Mouse (Mus musculus) C2C12 (cell line): ENCODE measurements around the gene Casc3. TPM values are rescaled to one million over a fixed set of nuclear protein-coding genes. Genes with fewer than 3 reads are reported as not detected.

Experiments
- H3K27me3 ChIP-seq: one replicate; pipeline ENCODE4 v1.6.1; 2011; ENCODE audit not compliant: control insufficient read depth, insufficient read depth, insufficient read length
- H3K36me3 ChIP-seq: one replicate; pipeline ENCODE4 v1.6.1; 2011; ENCODE audit not compliant: control insufficient read depth, insufficient read depth
- H3K4me3 ChIP-seq: one replicate; pipeline ENCODE4 v1.5.1; 2011; ENCODE audit warnings: mild to moderate bottlenecking, control low read depth; ENCODE audit not compliant: poor library complexity, insufficient read depth, severe bottlenecking
- H3K79me2 ChIP-seq: one replicate; pipeline ENCODE4 v1.6.1; 2011; ENCODE audit not compliant: control insufficient read depth, insufficient read depth
- H3K79me3 ChIP-seq: one replicate; pipeline ENCODE4 v1.6.1; 2011; ENCODE audit warnings: low read depth, control low read depth
- H3ac ChIP-seq: one replicate; pipeline ENCODE3; 2011; ENCODE audit warnings: low read depth; ENCODE audit not compliant: control insufficient read depth, insufficient read length
- CEBPB ChIP-seq: IDR thresholded peaks from one replicate; pipeline ENCODE4 v1.6.1; 2011; ENCODE audit warnings: low read depth, mild to moderate bottlenecking, control low read depth, moderate library complexity
- CTCF ChIP-seq: IDR thresholded peaks from one replicate; pipeline ENCODE4 v1.5.1; 2011; ENCODE audit not compliant: control insufficient read depth, insufficient read depth, insufficient read length
- FOSL1 ChIP-seq: IDR thresholded peaks from one replicate; pipeline ENCODE4 v1.8.0; 2011; ENCODE audit warnings: mild to moderate bottlenecking, low read length; ENCODE audit not compliant: poor library complexity, insufficient read depth, severe bottlenecking
- MAX ChIP-seq: IDR thresholded peaks from one replicate; pipeline ENCODE4 v1.6.1; 2011; ENCODE audit warnings: mild to moderate bottlenecking, control low read depth
- MYOD1 ChIP-seq: IDR thresholded peaks from one replicate; pipeline ENCODE4 v1.6.1; 2011; ENCODE audit warnings: low read depth; ENCODE audit not compliant: control insufficient read depth, insufficient read length
- MYOG ChIP-seq: IDR thresholded peaks from one replicate; pipeline ENCODE4 v1.6.1; 2011; ENCODE audit not compliant: control insufficient read depth, insufficient read length; ENCODE audit errors: extremely low read depth
- USF1 ChIP-seq: IDR thresholded peaks from one replicate; pipeline ENCODE4 v1.6.1; 2011; ENCODE audit warnings: low read depth, mild to moderate bottlenecking, control low read depth, moderate library complexity
- polyA plus RNA-seq: library from polyadenylated mRNA; unstranded; fragments of >200 nt; fragmentation: generic; extraction: Trizol; gene quantifications from one replicate; pipeline ENCODE4 v1.2.1, GENCODE M21; 2012; ENCODE audit warnings: missing spikeins

The Casc3 gene
- polyA plus RNA-seq, 1 experiment: 24.4 TPM

GRCm38 (mm10) chr11:98835725-98836124 lies 31.0 kb downstream of the Casc3 start:
- Histone ChIP-seq H3K79me2 (no peaks in the 10 kb centered on the region), H3K4me3 (no peak overlapping the region), H3K27me3 (no peaks in the 10 kb centered on the region), H3ac (no peak overlapping the region), H3K79me3 (no peaks in the 10 kb centered on the region), H3K36me3 (peaks cover 36% of the 10 kb centered on the region)
- TF ChIP-seq MAX: no peak
- no peak for TF ChIP-seq FOSL1
- no peak for TF ChIP-seq MYOD1
- no peak for TF ChIP-seq USF1
- TF ChIP-seq CEBPB: no peak
- TF ChIP-seq MYOG: no peak
- no peak for TF ChIP-seq CTCF

- TF ChIP-seq MYOD1 (no peak), MAX (no peak), USF1 (no peak), FOSL1 (no peak), CTCF (no peak), MYOG (no peak), CEBPB (no peak)
- H3K4me3 ChIP-seq: no peak overlapping the region
- no peaks in the 10 kb centered on the region for H3K79me2 ChIP-seq
- H3ac ChIP-seq: no peak overlapping the region
- H3K79me3 ChIP-seq: no peaks in the 10 kb centered on the region
- no peaks in the 10 kb centered on the region for H3K27me3 ChIP-seq
- peaks cover 32% of the 10 kb centered on the region for H3K36me3 ChIP-seq
Observed at GRCm38 (mm10) chr11:98836128-98836527, 31.4 kb downstream of the Casc3 start.

- TF ChIP-seq CTCF (no peak), MYOD1 (no peak), FOSL1 (no peak), MAX (no peak), MYOG (no peak), USF1 (no peak), CEBPB (no peak)
- Histone ChIP-seq H3ac (peak within 1 kb of the TSS; percentile 58), H3K79me3 (no peaks in the 10 kb centered on the region), H3K4me3 (peak within 1 kb of the TSS; percentile 26), H3K79me2 (no peaks in the 10 kb centered on the region), H3K27me3 (no peaks in the 10 kb centered on the region), H3K36me3 (peaks cover 26% of the 10 kb centered on the region)
Observed at GRCm38 (mm10) chr11:98836651-98837141, 32.0 kb downstream of the Casc3 start, which contains the start of gene Rapgefl1. TSS of gene Rapgefl1 (plus strand) at chr11:98836785.

GRCm38 (mm10) chr11:98837231-98837704 lies 32.6 kb downstream of the Casc3 start:
- peaks cover 21% of the 10 kb centered on the region for H3K36me3 ChIP-seq
- H3ac ChIP-seq: no peak overlapping the region

GRCm38 (mm10) chr11:98837917-98838316 lies 33.2 kb downstream of the Casc3 start:
- TF ChIP-seq FOSL1 (no peak), MAX (no peak), CEBPB (no peak), CTCF (no peak), USF1 (no peak), MYOG (no peak), MYOD1 (no peak)
- Histone ChIP-seq H3K4me3 (no peak overlapping the region), H3K79me3 (no peaks in the 10 kb centered on the region), H3K27me3 (no peaks in the 10 kb centered on the region), H3K79me2 (no peaks in the 10 kb centered on the region), H3ac (no peak overlapping the region), H3K36me3 (peaks cover 14% of the 10 kb centered on the region)

More at GRCm38 (mm10) chr11:98837231-98837704, 32.6 kb downstream of the Casc3 start:
- H3K4me3 ChIP-seq: peak overlapping the region; percentile 26
- no peaks in the 10 kb centered on the region for H3K79me3 ChIP-seq
- no peaks in the 10 kb centered on the region for H3K27me3 ChIP-seq
- no peaks in the 10 kb centered on the region for H3K79me2 ChIP-seq
- TF ChIP-seq CTCF (no peak), USF1 (no peak), CEBPB (no peak), MAX (no peak), MYOG (no peak), FOSL1 (no peak), MYOD1 (no peak)

GRCm38 (mm10) chr11:98838512-98838911 lies 33.8 kb downstream of the Casc3 start:
- H3K4me3 ChIP-seq: no peak overlapping the region
- TF ChIP-seq CEBPB: no peak

GRCm38 (mm10) chr11:98839402-98839801 lies 34.7 kb downstream of the Casc3 start:
- no peaks in the 10 kb centered on the region for H3K36me3 ChIP-seq
- TF ChIP-seq MAX: no peak
- TF ChIP-seq FOSL1: no peak
- TF ChIP-seq MYOG: no peak
- TF ChIP-seq CTCF: no peak
- no peak for TF ChIP-seq CEBPB
- no peak for TF ChIP-seq USF1
- TF ChIP-seq MYOD1: no peak

More at GRCm38 (mm10) chr11:98838512-98838911, 33.8 kb downstream of the Casc3 start:
- Histone ChIP-seq H3K79me2 (no peaks in the 10 kb centered on the region), H3K27me3 (no peaks in the 10 kb centered on the region), H3K36me3 (peaks cover 8% of the 10 kb centered on the region), H3ac (no peak overlapping the region), H3K79me3 (no peaks in the 10 kb centered on the region)

More at GRCm38 (mm10) chr11:98839402-98839801, 34.7 kb downstream of the Casc3 start:
- H3K79me3 ChIP-seq: no peaks in the 10 kb centered on the region
- no peaks in the 10 kb centered on the region for H3K27me3 ChIP-seq
- no peak overlapping the region for H3ac ChIP-seq
- H3K4me3 ChIP-seq: no peak overlapping the region
- H3K79me2 ChIP-seq: no peaks in the 10 kb centered on the region
